Mouse (Mus musculus) layer of hippocampus, postnatal 25 days (tissue): ENCODE data around the gene Lrrc56. TPM values are rescaled to one million over a fixed set of nuclear protein-coding genes. Genes with fewer than 3 reads are reported as not detected.

Experiments used
- DNase-seq, 2 experiments: peaks; one replicate each; pipeline ENCODE4 v3.0.0; 2022; ENCODE audit warnings: mixed read lengths in 2 of 2, low spot score in 1 of 2; ENCODE audit errors: extremely low spot score in 1 of 2
- total RNA-seq, 2 experiments: library from RNA; stranded (reverse); gene quantifications; 2 replicates each; pipeline ENCODE4 v1.2.3; 2021

Gene Lrrc56
- total RNA-seq, 2 experiments from 2014 or later: 4.5 to 6.1 TPM

DNA sequence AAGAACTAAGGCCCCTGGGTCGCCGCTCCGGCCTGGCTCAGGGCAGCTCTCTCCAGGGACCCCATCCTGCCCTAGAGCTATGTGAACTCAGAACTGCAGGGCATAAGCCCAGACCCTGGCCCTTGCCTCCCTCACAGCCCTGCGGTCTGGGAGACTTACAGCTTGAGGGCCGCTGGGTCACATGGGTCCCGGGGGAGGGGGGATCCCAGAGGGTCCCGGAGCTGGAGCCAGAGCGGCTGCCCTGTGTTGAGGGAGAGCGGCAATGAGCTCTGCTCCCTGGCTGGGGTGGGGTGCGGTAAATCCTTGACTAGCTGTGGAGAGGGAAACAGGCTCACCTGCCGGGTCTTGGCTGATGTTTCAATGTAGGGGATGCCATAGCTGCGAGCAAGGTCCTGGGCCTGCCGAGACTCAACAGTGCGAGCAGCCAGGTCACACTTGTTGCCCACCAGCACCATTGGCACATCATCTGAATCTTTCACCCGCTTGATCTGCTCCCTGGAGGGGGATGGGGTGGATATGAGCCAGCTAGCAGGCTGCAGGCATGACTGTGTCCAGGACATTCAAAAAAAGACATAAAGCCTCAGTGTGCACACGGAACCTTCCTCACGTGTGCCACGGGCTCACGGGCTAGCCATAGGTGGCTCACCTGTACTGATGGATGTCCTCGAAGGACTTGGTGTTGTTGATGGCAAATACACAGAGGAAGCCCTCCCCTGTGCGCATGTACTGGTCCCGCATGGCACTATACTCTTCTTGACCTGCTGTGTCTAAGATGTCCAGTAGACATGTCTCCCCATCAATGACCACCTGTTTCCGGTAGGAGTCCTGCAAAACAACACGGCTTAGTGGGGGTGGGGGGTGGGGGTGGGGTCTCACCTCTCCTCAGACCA, 1.9 kb upstream of the Lrrc56 start:
- DNase-seq: no peak

DNA sequence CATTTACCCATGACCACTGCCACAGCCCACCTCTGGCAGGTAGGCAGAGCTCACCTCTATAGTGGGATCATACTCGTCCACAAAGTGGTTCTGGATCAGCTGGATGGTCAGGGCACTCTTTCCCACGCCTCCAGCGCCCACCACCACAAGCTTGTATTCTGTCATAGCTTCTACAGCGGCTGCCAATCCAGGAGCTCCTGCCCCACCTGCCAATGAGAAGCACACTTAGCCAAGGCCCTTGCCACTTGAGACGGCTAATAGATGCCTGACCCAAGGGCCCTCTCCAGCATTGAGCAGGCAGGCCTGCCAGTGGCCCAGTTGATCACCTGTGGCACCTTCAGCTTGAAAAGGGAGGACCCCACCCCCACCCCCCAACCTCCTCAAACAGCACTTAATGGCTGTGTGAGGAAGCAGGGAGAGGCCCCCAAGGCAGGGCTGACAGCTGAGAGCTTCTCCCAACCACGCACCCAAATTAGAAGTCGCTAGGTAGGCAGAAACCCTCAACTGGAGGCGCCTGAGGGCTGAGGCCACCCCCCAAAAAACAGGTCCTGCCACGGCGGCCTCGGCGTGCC, 1.1 kb upstream of the Lrrc56 start:
- no peak for DNase-seq

DNA sequence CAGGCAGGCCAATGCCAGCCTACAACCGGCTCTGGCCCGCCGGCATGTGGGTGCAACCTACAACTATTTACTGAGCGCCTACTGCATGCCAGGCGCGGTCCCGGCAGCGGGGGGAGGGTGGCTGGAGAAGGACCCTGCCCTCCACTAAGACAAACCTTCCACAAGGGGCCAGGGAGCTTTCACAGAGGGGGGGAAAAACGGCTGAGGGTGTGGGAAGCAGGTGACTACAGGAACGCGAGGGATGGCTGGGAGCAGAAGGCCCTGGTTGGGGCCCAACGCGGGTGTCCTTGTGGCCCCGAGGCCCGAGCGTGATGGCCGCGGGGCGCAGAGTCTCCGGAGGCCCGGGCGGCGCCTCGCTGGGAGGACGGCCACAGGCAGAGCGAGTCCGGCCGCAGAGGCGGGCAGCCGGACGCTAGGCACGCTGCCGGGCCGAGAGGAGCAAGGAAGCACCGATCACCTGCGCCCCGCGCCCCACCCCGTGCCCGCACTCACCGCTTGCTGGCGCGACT, 555 bp upstream of the Lrrc56 start:
- peak; percentile 27 to 33 for DNase-seq

DNA sequence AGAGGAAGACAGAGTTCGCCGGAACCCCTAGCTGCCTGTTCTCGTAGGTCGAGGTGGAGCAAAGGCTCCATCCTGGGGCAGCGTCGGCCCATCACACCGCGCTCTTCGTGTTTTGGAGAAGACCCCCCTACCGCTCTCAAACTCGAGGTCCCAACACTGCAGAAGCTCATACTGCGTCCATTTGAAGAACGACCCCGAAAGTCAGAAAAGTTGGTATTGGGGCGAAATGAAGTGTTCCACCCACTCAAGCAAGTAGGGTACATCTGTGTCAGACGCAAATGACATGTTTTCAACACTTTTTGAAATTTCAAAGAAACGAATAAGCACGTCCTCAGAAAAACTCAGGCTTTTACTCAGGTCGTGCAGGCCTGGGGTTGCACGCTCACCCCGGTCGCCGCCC, 452 bp downstream of the Lrrc56 start:
- no peak for DNase-seq

DNA sequence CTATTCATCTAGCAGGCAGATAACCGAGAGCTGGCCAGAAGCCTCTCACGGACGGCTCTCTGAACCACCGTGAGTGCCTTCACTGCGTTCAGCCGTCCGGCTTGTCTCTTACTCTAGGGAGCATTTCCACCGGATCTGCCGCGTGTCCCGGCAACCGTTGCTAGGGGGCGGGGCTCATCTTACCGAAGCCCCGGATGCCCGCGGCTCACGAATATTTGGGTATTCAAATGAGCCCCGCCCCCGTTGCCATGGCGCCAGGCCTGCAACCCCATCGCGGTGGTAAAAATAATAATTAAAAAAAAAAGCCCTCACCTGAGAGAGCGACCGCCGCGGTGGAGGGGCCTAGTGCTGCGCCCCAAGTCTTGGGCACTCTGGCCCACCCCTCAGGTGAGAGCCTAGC, 873 bp downstream of the Lrrc56 start:
- DNase-seq: peak; percentile 73 to 82

DNA sequence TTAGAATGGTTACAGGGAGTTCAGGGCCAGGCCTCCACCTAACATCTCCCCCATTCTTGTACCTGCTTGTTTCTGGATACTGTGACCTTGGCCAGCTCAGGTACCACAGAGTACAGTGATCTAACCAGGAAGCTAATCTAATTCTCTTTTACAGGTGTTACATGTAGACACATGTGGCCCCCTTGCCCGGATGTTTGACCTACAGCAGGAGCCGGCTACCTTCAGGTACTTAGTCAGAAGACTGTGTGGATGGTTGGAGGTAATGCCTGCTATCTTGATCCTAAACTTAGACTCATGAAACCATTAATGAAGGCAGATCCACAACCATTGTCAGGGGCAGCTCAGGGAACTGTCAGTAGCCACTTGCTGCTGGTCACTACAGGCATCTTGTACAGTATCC, 1.8 kb downstream of the Lrrc56 start:
- DNase-seq: no peak

DNA sequence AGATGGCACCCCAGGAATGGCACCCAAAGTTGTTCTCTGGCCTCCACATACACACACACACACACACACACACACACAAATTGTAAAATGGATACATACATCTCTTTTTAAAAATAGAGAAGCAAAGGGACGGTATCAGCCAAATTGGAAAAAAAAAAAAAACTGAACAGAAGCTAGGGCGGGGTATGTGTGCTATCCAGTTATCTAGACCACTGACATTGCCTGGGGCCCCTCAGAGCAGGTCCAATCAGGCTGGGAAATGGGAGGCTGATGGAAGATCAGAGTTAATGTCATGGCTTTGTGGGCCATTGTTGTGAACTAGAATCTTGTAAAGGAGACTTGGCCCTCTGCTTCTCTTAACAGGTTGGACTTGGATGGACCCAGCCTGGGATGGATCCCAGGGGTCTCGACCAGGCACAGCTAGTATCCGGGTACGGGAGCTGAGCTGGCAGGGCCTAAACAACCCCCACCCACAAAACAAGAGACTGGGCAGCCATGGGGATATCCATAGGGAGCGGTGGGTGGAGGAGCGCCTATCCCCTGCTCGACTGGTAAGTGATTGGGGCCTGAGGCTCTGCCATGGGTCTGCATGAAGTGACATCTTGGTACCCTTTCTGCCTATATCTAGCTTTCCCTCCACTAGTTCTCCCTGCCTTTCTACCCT, 2.8 kb downstream of the Lrrc56 start:
- DNase-seq: no peak

DNA sequence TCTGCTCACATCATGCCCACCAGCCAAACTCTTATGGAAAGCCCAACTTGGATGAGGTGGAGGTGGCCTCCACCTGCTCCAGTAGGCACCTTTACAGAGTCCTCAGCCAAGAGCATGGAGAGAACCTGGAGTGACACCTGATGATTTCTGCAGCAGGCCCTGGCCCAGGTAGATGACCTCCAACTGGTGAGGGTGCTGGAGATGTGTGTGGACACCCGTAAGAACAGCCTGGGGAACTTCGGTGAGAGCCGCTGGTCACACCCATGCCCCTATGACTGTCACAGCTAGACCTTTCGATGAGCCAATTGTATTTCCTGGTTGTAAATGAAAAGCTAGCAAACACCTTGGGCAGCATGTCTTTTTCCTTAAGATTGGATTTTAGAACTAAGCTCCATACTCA, 4.2 kb downstream of the Lrrc56 start:
- DNase-seq: no peak

DNA sequence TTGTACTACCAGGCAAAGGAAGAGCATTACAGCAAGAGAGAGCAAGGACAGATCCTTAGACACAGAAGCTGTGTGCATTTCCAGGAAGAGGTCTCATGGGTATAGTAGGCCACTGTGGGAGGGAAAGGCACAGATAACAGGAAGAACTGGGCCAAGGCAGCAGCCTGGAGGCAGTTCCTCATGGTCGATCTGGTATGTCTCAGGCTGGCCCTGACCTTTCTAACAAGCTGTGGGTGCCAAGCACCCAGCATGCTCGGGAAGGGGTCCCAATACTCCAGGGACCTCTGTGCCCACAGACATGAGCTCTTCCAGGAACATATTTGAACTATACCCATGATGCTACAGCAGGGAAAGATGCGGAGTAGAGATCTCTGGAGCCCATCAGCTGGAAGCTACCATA, 10.6 kb downstream of the Lrrc56 start:
- no peak for DNase-seq

DNA sequence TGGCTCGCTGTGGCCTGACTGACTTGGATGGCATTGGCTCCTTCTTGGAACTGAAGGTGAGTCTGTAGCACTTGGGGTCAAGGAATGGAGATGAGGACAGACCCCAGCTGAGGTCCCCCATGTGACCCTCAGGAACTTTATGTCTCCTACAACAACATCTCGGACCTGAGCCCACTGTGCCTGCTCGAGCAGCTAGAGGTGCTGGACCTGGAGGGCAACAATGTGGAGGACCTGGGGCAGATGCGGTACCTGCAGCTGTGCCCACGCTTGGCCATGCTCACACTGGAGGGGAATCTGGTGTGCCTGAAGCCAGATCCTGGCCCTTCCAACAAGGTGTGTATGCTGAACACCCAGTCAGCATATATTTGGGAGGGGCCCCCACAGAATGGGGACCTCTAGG, 11.5 kb downstream of the Lrrc56 start:
- DNase-seq: no peak

DNA sequence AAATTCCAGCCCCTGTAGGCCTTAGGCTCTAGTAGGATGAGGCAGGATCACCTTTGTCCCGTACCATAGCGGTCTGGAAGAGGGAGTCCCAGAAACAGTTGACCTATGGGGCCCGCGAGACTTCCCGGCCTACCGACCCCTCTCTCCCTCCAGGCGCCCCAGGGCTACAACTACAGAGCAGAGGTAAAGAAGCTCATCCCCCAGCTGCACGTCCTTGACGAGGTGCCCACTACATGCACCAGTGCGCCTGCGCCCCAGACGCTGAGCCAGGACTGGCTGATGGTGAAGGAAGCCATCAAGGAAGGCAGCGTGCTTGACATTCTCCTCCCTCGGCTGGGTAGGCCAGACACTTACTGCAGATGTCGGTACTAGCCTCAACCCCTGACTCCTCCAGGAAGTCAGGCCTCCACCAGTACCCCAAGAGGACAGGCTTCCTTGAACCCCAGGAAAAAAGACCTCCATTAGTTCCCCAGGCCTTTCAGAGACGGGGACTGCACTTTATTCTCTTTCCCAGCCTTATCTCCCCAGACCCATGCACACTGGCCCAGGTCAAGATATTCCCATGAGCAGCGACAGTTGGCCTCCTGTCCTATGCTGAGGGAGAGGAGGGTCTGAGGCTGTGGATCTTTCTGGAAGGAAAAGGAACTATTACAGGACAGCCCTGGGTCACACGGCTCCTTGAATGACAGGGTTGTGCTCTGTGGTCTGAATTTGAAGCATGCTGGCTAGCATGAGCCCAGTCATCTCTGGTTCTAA, 12.4 kb downstream of the Lrrc56 start:
- no peak for DNase-seq

DNA sequence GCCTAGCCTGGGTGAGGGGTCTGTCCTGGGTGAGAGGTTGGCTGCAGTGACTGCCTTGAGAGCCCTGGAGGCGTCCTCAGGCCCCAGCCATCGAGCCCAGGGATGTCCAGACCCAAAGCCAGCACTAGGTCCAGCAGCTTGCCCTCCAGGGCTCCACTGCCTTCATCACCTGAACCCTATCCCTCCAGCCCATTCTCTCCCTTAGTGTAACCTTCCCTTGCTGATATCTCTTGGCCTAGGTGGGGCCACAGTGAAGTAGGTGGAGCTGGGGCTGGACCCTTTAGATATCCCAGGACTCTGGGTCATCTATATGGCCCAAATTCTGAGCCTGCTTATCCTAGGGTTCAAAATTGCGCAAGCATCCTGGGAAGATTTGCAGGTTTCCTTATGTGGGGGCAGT, 15.6 kb downstream of the Lrrc56 start:
- no peak for DNase-seq

DNA sequence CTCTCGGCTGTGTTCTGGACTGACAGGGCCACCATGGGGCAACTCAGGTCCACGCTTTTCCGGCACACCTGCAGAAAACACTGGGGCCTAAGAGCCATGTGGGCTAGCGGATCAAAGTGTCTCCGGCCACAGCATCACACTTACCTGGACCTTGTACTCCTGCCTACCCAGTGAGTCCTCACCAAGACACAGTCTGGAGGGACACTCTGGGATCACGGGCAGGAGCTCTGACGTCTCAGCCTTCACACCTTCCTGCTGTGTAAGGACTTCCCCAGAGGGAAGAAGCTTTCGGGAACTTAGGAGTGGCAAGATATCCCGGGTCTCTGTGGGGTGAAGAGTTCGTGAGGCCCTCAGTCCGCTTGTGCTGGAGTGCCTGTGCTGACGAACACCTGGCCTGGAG, 16.2 kb downstream of the Lrrc56 start:
- DNase-seq: no peak

DNA sequence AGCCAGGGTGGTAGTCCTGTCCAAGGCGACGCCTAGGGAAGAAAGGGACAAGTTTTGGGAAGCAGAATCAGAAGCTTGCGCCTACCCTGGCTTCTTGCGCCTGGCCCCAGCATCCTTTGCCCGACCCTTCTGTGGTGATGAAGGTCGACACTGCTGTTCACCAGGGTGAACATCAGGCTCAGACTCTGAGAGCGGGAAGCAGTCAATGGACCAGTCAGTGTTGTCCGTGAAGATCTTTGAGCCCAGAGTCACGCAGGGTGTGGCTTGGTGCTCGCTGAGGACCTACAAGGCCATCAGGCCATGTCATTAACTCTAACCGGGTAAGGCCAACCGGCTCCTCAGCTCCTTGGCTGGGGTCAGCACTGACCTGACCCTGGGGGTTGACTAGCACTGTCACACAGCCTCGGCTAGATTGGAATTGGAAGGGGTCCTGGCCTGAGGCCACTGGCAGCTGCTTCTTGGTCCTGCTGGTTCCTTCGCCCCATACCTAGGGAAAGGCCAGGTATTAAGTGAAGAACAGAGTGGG, 16.7 kb downstream of the Lrrc56 start:
- no peak for DNase-seq

DNA sequence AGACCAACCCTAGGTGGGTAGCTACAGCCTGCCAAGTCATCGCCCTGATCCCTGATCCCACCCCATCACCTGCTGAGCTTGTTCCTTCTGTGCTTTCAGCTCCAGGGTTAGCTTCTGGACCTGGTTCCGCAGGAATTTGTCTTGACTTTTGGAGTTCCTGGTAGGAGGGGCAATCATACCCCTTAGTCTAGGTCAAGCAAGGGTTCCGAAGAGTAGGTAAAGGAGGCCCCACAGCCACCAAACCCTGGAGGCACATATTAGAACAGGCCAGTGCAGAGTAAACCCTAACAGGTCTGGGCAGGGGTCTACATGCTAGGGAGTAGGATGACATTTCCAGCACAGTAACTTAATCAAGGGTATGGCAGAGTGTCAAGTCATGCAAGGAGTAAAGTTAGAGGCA, 19.2 kb downstream of the Lrrc56 start:
- DNase-seq: no peak

DNA sequence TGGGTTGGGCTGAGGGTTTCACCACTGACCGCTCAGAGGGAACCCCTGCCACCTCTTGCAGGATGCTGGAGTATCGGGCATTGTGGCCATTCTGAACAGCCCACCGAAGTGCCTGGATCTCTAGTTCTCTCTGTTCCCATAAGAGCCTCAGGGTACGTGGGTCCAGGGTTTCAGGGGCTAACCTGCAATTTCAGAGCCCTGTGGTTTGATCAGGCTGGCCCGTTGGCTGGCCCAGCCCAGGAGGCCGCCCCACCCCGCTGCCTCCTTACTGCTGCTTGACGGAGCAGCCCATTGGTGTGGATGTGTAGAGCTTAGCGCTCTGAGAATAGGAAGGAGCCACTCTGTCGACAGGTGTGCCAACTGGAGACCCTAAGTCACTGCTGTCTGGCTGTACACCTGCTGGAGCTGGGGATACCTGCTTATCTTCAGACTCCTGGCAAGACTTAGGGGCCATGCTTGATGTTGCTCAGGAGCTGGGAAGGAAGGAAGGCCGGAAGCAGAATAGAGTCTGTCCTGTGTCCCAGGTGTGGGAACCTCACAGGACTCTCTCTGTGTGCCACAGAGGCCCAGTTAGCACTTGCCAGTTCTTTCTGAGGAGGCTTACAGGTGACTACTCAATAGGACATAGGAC, 19.8 kb downstream of the Lrrc56 start, which contains the start of gene Lmntd2:
Lmntd2 (minus strand) TSS at position 476 of the 631 bp plus-strand sequence.
- no peak for DNase-seq

DNA sequence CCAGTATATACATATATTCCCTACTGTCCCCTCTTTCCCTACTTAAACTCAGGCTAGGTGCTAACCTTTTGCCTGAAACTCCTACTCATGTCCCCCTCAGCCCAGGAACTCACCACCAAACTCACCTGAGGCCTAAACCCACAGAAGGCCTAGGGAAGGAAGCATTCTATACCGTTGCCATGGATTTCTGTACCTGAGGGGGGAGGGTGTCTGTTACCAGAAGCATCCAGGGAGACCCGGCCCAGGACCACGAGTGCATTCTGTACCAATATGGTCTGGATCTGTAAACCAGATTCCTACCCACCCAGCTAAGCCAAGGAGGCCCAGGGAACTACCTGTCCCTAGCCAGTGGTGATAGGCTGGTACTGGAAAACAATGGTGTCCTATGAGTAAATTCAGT, 20.4 kb downstream of the Lrrc56 start:
- DNase-seq: no peak

DNA sequence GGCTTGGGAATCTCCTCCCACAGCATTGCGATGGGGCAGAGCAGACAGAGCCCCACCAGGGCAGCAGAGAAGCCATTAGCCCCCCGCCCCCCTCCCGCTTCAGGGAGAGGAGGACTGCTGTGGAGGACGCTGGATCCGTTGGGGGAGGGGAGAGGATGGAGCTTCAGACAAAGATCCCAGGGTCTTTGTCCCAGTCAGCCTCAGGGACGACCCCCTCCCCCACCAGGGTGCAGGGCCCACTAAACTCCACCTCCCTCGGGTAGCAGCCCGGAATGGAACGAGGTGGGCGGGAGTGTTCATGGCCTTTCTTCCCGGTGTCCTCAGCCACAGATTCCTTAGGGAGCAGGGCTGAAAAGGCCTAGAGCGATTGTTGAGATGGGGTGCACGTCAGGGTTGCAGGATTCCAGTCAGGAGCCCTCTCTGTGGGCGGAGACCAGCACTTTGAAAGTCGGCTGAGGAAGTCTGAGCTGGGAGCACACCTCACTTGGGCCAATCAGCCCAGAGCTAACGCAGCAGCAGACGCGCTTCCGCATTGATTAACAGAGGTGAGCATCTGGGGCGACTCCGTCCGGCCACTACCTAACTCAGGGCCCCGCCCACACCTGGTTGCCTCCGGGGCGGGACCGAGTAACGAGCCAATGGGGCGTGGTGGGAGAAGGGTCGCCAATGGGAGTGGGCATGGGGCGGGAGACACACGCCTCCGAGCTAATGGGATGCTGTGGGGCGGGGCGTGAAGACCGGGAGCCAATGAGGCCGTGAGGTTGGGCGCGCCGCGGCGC, 21.3 kb downstream of the Lrrc56 start, which contains the start of gene Rassf7:
Rassf7 (plus strand) TSS at position 760 of the 779 bp plus-strand sequence.
- DNase-seq: peak; percentile 54 to 56
